Mouse (Mus musculus) adrenal gland, postnatal 10 days (tissue): ENCODE data around the gene Gimap7. TPM values are rescaled to one million over a fixed set of nuclear protein-coding genes. Genes with fewer than 3 reads are reported as not detected.
A peak's percentile ranks its signal among the peaks of the same experiment; 100 is the strongest.

Source experiments
- DNase-seq: peaks from one replicate; pipeline ENCODE4 v3.0.0; 2021; ENCODE audit warnings: mixed read lengths
- total RNA-seq, 2 experiments: library from RNA; stranded (reverse); gene quantifications; 2 replicates each; pipeline ENCODE4 v1.2.3; 2021

The Gimap7 gene
- total RNA-seq, 2 experiments from 2014 or later = 0.96 to 1.6 TPM

DNA sequence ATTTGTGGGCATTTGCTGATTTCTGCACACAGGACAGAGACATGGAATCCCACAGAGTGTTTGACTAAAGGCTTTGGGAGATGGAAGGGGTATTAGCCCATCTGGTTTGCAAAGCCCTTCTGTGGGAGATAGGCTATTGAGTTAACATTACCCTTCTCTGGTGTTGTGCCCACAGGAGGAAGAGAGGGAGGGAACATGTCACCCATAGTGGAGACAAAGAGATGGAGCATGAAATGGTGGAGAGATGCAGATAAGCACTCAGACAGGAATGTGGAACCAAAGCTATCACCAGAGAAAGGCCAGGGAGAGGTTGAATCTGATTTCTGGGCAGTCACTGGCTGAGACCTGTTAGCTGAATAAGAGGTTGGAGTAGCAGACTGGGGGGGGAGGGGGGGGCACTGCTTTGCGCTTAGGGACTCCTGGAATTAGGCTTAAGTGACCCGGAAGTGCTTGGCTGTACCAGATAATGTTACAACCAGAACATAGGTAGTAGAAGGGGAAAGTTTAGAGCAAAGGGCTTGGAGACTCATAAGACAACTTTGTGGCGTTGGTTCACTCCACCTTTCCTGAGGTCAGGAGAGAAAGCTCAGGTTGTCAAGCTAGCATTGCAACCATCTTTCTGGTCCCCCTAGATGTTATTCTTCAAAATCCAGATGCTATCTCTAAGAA, 22.2 kb downstream of the Gimap7 start:
- no peak for DNase-seq

DNA sequence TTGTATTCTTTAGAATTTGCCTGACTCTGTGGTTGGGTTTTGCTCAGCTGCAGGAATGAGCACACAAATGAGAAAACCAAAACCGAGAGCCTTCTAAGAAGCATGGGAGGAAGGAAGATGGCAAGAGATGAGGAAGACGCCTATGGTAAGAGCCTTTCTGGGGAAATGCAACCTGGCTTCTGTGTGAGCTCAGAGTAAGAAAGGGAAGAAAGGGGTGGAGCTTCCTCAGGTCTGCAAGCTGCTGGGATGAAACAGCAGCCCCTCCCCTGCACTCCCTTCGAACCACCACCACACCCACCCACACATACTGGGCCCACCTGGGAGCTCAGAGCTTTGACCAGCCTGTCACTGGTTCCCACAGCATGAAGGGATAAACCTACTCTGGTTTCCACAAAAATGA, 22.9 kb downstream of the Gimap7 start:
- no peak for DNase-seq

DNA sequence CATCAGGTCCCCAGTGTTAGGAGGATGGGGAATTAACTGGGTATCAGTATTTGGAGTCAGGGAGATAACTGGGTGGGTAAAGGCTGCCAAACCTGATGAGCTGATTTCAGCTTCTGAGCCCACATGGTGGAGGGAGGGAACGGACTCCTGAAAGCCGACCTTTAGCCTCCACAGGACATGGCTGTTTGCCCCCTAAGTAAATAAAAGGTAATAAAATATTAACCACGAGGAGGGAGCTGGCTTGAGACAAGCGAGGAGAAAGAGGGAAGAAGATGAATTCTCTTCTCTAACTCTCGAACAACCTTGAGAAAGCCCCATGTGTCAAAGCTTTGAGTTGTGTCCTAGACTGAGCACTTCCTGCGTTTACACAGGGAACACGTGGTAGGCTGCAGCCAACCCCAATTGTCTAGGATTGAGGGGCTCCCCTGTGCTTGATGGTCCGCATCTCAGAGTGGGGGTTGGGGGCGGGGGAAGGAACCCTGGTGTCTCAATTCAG, 23.3 kb downstream of the Gimap7 start:
- no peak for DNase-seq

GRCm38 (mm10) chr6:48742422-48743351, 24.3 kb downstream of the Gimap7 start:
- peak; percentile 53 for DNase-seq

- DNase-seq = no peak
Observed at GRCm38 (mm10) chr6:48745490-48745889, 27.1 kb downstream of the Gimap7 start.

DNA sequence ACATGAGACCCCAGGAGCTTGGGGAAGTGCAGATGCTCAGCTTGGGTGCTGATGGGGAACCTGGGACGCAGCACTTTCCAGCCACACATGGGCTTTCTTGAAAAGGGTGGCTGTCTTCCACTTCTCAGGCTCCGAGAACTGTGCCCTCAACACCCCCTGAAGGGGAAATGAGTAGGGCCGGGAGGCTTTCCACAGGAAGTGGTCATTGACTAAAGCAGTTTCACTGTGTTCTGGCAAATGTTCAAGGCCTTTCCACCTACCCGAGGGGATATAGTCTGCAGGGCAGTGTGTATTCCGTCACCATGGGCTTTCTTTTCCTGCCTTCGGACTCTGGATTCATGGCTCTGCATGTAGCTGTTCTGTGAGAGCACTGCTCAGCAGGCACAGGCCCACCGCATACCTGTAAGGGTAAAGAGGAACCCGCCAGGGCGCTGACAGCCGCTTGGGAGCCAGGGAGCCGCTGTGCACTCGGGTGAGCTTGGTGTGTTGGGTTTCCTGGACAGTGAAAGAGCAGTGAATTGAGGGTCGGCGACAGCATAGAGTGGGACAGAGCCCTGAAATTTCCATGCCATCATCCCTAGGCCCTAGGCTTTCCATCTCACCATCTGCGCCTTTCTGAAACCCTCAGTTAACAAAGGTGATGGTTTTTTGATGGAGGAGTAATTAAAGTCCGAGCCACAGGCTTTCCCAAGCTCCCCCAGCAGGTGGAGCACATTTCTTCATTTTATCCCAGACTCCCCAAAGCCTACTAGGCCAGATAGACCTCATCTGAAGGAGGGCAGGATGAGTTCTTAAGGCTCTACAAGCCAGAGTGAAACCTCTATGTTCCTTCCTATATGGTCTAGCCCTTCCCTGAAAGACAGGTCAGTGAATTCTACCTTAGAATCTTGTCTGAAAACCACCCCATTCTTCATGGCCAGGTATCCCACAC, 27.8 kb downstream of the Gimap7 start, which contains the start of gene Gimap5:
TSS of gene Gimap5 (plus strand) at position 239 of the 931 bp plus-strand sequence.
- peak; percentile 57 for DNase-seq

- no peak for DNase-seq
Observed at GRCm38 (mm10) chr6:48747091-48747966, 28.9 kb downstream of the Gimap7 start.

DNA sequence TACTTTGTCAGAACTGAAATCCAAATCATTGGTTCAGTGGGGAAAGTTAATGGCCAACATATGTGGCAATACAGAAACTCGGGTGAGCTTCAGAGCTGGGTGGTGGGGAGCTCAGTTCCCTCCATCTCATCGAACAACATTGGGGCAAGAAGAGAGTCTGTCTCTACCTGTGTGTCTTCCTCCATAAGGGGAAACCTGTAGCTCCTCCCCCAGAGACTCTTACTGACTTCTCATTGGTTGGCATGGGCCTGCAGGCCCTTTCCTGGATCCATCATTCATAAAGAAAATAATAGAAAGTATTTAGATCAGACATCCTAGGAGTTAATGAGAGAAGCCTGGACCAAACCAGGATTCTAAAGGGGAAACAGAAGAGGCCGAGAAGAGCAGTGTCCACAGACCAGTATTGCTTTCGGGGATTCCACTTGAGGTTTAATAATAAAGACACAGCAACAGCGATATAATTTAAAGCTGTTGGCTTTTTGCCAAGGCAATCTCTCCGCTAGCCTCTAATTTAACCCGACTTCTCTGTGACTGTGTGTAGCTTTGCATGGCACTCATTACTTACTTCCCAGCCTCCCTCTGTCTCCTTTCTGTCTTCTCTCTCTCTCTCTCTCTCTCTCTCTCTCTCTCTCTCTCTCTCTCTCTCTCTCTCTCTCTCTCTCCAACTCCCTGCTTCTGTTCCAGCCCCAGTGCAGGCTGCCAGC, 45.3 kb downstream of the Gimap7 start:
- no peak for DNase-seq

DNA sequence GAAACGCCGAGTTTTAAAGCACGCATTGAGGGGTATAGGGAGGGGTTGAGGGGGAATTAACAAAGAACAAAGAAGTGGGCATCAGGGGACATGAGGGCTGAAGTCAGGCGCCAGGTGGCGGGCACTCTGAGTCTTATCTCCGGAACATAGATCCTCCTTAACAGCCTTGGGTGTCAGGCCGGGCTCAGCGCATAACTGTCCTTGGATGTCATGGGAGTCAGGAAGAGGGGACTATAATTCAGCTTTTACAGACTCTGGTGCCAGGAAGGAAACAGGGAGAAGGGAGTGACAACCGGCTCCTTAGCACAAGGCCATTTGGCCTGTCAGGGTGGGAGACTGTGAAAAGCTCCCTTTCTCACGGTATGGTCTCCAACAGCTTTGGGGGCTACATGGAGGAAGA, 46.1 kb downstream of the Gimap7 start:
- no peak for DNase-seq

GRCm38 (mm10) chr6:48768178-48768869, 49.9 kb downstream of the Gimap7 start:
- DNase-seq = no peak

DNA sequence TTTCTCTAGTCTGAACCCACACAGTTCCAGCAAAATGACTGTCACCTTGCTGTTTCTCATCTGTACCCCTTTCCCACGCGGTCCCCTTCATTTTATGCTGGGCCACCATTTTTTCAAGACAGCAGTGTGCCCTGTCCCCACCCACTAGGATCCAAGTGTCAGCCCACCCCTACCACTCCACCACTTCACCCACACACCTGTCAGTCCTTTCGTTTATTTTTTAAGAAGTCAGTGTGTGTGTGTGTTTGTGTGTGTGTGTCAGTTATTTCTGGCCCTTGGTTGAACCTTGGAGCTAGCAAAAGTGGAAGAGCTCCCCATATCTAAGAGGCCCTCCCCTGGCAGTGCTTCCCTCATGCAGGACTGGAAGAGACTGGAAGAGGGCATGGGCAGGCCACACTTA, 50.5 kb downstream of the Gimap7 start:
- no peak for DNase-seq

DNA sequence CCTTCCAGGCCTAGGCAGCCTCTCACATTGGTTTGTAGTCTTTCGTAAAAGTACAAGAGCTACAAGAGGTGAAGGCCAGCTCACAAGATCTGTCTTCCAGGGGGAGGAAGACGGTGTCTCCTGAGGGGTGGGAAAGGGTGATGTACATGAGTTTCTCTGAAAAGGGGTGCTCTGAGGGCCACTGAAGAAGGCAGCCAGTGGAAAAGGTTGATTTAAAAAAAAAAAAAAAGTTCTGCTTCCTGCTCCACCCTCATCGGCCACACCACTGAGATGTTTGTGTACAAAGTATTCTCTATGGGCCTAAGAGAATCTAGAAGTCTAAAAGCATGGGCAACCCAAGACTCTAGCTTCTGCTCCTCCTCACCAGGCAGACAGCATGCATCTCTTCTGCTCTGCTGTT, 52.3 kb downstream of the Gimap7 start, which contains the start of gene Gimap3:
TSS of gene Gimap3 (minus strand) at position 156 of the 400 bp plus-strand sequence.
- no peak for DNase-seq

- DNase-seq = peak; percentile 90
Observed at GRCm38 (mm10) chr6:48772030-48772429, 53.6 kb downstream of the Gimap7 start.

Other genes starting within 250 kb of the Gimap7 start
- gene Atp6v0e2, start 181.0 kb upstream of the Gimap7 start, total RNA-seq = 10 to 100 TPM; 35.9 to 42.8 TPM
- 10 to 100 TPM; 25.1 to 27.3 TPM for gene Lrrc61, start 163.8 kb upstream of the Gimap7 start, total RNA-seq
- 100 to 1,000 TPM; 198 to 328 TPM for gene Rarres2, start 145.8 kb upstream of the Gimap7 start, total RNA-seq
- gene Gm45021, start 129.0 kb upstream of the Gimap7 start, total RNA-seq = not detected
- 10 to 100 TPM; 37.6 to 42.0 TPM for gene Repin1, start 124.7 kb upstream of the Gimap7 start, total RNA-seq
- gene Gm44965, start 124.7 kb upstream of the Gimap7 start, total RNA-seq = 1 to 10 TPM in 1 of 2 experiments, not detected in 1; 1.3 TPM
- 1 to 10 TPM; 6.1 to 6.2 TPM for gene Zfp775, start 116.6 kb upstream of the Gimap7 start, total RNA-seq
- gene AI854703, start 91.9 kb upstream of the Gimap7 start, total RNA-seq = 1 to 10 TPM; 1.7 to 3.6 TPM
- gene Gimap8, start 71.4 kb upstream of the Gimap7 start, total RNA-seq = 10 to 100 TPM; 11.7 to 14.8 TPM
- 1 to 10 TPM; 9.0 TPM for gene Gimap9, start 42.5 kb upstream of the Gimap7 start, total RNA-seq
- gene Gimap4, start 34.1 kb upstream of the Gimap7 start, total RNA-seq = 10 to 100 TPM; 50.2 to 52.8 TPM
- 10 to 100 TPM; 70.8 to 75.9 TPM for gene Gimap6, start 10.4 kb upstream of the Gimap7 start, total RNA-seq
- 10 to 100 TPM in 1 of 2 experiments, 1 to 10 TPM in 1; 9.1 to 10.3 TPM for gene Gm28053, start within 50 bp of the Gimap7 start, total RNA-seq
- gene Gimap1, start 20.4 kb downstream of the Gimap7 start, total RNA-seq = 10 to 100 TPM; 18.7 to 24.2 TPM
- 10 to 100 TPM; 14.2 to 19.5 TPM for gene Gimap5, start 27.6 kb downstream of the Gimap7 start, total RNA-seq
- 1 to 10 TPM; 4.5 to 5.4 TPM for gene Gimap3, start 52.2 kb downstream of the Gimap7 start, total RNA-seq
- 100 to 1,000 TPM; 138 to 148 TPM for gene Tmem176a, start 122.3 kb downstream of the Gimap7 start, total RNA-seq
- gene Tmem176b, start 122.9 kb downstream of the Gimap7 start, total RNA-seq = 100 to 1,000 TPM; 280 to 302 TPM
- gene Aoc1, start 154.3 kb downstream of the Gimap7 start, total RNA-seq = not detected
- under 1 TPM in 1 of 2 experiments, not detected in 1; 0.12 TPM for gene 1600015I10Rik, start 211.3 kb downstream of the Gimap7 start, total RNA-seq